Mouse (Mus musculus) embryonic facial prominence, embryonic 11.5 days (tissue): ENCODE data around the gene Cyp46a1. TPM values are rescaled to one million over a fixed set of nuclear protein-coding genes. Genes with fewer than 3 reads are reported as not detected.

Experiments used
- ATAC-seq: fragments of 200-750 bp; cut with Nextera tagmentation; replicated peaks from 2 replicates; pipeline ENCODE4 v1.8.0; 2017; ENCODE audit warnings: low read depth; ENCODE audit not compliant: insufficient number of reproducible peaks, low FRiP score, low TSS enrichment
- DNase-seq: peaks from one replicate; pipeline ENCODE4 v3.0.0-alpha.2; 2015; ENCODE audit warnings: low spot score
- H3K27ac ChIP-seq: fragments of 300-500 bp; sonication (generic); replicated peaks from 2 replicates; pipeline ENCODE4 v1.5.1; 2014; ENCODE audit warnings: mild to moderate bottlenecking, low read depth, low read length, control low read depth
- H3K27me3 ChIP-seq: fragments of 300-500 bp; sonication (generic); 2 replicates; pipeline ENCODE4 v1.6.1; 2014; ENCODE audit warnings: mild to moderate bottlenecking, low read length, moderate library complexity, mixed read lengths; ENCODE audit not compliant: control insufficient read depth, insufficient read depth
- H3K36me3 ChIP-seq: fragments of 300-500 bp; sonication (generic); replicated peaks from 2 replicates; pipeline ENCODE4 v1.6.1; 2014; ENCODE audit warnings: low read depth, mild to moderate bottlenecking, low read length, moderate library complexity, mixed read lengths; ENCODE audit not compliant: control insufficient read depth, insufficient read depth
- H3K4me1 ChIP-seq: fragments of 300-500 bp; sonication (generic); 2 replicates; pipeline ENCODE4 v1.6.1; 2014; ENCODE audit warnings: low read length, mixed read lengths; ENCODE audit not compliant: control insufficient read depth, insufficient read depth
- H3K4me2 ChIP-seq: fragments of 300-500 bp; sonication (generic); 2 replicates; pipeline ENCODE4 v1.6.1; 2014; ENCODE audit warnings: low read depth, mild to moderate bottlenecking, control low read depth, low read length, moderate library complexity
- H3K4me3 ChIP-seq: fragments of 300-500 bp; sonication (generic); 2 replicates; pipeline ENCODE4 v1.5.1; 2014; ENCODE audit warnings: low read depth, low read length, control low read depth
- H3K9ac ChIP-seq: fragments of 300-500 bp; sonication (generic); replicated peaks from 2 replicates; pipeline ENCODE4 v1.6.1; 2014; ENCODE audit warnings: mild to moderate bottlenecking, control low read depth, low read length
- H3K9me3 ChIP-seq: fragments of 300-500 bp; sonication (generic); replicated peaks from 2 replicates; pipeline ENCODE4 v1.6.1; 2016; ENCODE audit warnings: mild to moderate bottlenecking, low read length, inconsistent platforms, mixed read lengths; ENCODE audit not compliant: control insufficient read depth
- WGBS: fragments of 180-500 bp; shearing (Covaris S2); extraction: QIAGEN DNeasy Blood & Tissue Kit; methylation state at CpG from one replicate; pipeline ENCODE4 v1.1.7; 2014; 5-methylcytosine and 5-hydroxymethylcytosine counted together
- polyA plus RNA-seq: library from polyadenylated mRNA; unstranded; fragments of >200 nt; fragmentation: Nextera tagmentation; extraction: Ambion mirVana; gene quantifications from 2 replicates; pipeline ENCODE4 v1.2.1, GENCODE M21; 2014

Gene Cyp46a1
- polyA plus RNA-seq, 1 experiment from 2014 or later: 2.9 TPM

DNA sequence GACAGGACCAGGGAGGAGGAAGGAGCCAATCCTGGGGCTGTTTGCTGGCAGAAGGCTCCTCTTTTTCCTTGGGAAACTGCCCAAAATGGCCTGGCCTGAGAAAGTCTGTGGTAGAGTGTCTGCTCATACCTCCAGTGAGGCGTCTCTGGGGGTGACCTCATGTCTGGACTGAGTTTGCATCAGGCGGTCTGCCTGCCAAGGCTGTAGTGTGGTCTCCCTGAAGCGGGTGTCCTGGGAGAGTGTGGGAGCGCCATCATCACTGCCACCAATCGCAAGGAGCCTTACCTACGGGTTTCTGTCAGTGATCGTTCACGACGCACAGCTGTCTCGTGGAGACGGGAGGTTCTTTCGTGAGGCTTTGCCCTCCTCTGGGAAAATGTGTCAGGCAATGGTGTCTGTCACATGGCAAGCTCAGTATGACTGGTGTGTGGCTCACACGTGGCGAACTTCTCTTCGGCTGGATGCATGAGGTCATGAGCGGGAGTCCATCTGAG lies 25.8 kb upstream of the Cyp46a1 start:
- H3K27me3 ChIP-seq: peaks cover 16% of the 10 kb centered on the region
- no peaks in the 10 kb centered on the region for H3K9me3 ChIP-seq
- no peak for DNase-seq
- ATAC-seq: no peak
- no peak overlapping the region for H3K9ac ChIP-seq
- no peaks in the 10 kb centered on the region for H3K36me3 ChIP-seq
- no peak overlapping the region for H3K27ac ChIP-seq
- no peak overlapping the region for H3K4me2 ChIP-seq
- H3K4me3 ChIP-seq: no peak overlapping the region
- 86% methylated on average over 16 of the region's 16 CpGs for WGBS
- no peaks in the 10 kb centered on the region for H3K4me1 ChIP-seq

- WGBS: 49% methylated on average over 8 of the region's 8 CpGs
- Histone ChIP-seq H3K9me3 (no peaks in the 10 kb centered on the region), H3K4me3 (no peak overlapping the region), H3K27me3 (peaks cover 16% of the 10 kb centered on the region), H3K27ac (no peak overlapping the region), H3K36me3 (no peaks in the 10 kb centered on the region), H3K4me1 (no peaks in the 10 kb centered on the region), H3K4me2 (no peak overlapping the region), H3K9ac (no peak overlapping the region)
- DNase-seq (no peak), ATAC-seq (no peak)
Measured at GRCm38 (mm10) chr12:108309116-108309794, 24.9 kb upstream of the Cyp46a1 start.

GRCm38 (mm10) chr12:108310041-108310440 lies 24.1 kb upstream of the Cyp46a1 start:
- WGBS: 83% methylated on average over 4 of the region's 4 CpGs
- Histone ChIP-seq H3K4me3 (no peak overlapping the region), H3K9ac (no peak overlapping the region), H3K36me3 (no peaks in the 10 kb centered on the region), H3K9me3 (no peaks in the 10 kb centered on the region), H3K27ac (no peak overlapping the region), H3K4me2 (no peak overlapping the region), H3K4me1 (no peaks in the 10 kb centered on the region), H3K27me3 (peaks cover 16% of the 10 kb centered on the region)
- ATAC-seq (no peak), DNase-seq (no peak)

GRCm38 (mm10) chr12:108310456-108311027 lies 23.6 kb upstream of the Cyp46a1 start:
- H3K4me3 ChIP-seq: no peak overlapping the region
- DNase-seq: no peak
- no peak overlapping the region for H3K9ac ChIP-seq
- 80% methylated on average over 7 of the region's 7 CpGs for WGBS
- H3K9me3 ChIP-seq: no peaks in the 10 kb centered on the region
- no peak overlapping the region for H3K4me2 ChIP-seq
- no peaks in the 10 kb centered on the region for H3K4me1 ChIP-seq
- no peaks in the 10 kb centered on the region for H3K36me3 ChIP-seq
- ATAC-seq: no peak
- peaks cover 13% of the 10 kb centered on the region for H3K27me3 ChIP-seq
- no peak overlapping the region for H3K27ac ChIP-seq

- peaks cover 16% of the 10 kb centered on the region for H3K27me3 ChIP-seq
- no peaks in the 10 kb centered on the region for H3K4me1 ChIP-seq
- WGBS: 88% methylated on average over 27 of the region's 27 CpGs
- no peak overlapping the region for H3K4me3 ChIP-seq
- no peaks in the 10 kb centered on the region for H3K9me3 ChIP-seq
- no peak overlapping the region for H3K27ac ChIP-seq
- ATAC-seq: no peak
- H3K4me2 ChIP-seq: no peak overlapping the region
- no peak for DNase-seq
- H3K36me3 ChIP-seq: no peaks in the 10 kb centered on the region
- no peak overlapping the region for H3K9ac ChIP-seq
Measured at GRCm38 (mm10) chr12:108311741-108312290, 22.4 kb upstream of the Cyp46a1 start.

DNA sequence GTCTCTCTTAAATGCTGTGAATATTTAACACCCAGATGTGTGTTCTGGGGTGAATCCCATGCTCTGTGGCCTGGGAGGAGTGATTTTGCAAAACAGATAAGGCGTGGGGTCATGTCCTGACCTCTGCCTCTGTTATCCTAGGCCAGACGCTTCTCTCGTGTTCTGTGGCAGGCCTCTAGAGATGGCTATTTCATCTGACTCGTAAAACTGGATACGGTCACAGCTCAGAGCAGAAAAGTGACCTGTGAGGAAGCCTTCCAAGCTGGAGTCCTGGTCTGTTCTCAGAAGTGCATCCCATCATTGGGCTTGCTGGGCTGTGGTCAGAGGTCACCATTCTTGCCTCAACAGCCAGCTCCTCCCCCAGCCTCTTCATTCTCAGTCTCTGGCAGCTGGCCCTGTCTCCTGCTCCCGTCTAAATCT lies 21.7 kb upstream of the Cyp46a1 start:
- ATAC-seq (no peak), DNase-seq (no peak)
- no peaks in the 10 kb centered on the region for H3K36me3 ChIP-seq
- no peaks in the 10 kb centered on the region for H3K4me1 ChIP-seq
- no peak overlapping the region for H3K27ac ChIP-seq
- no peak overlapping the region for H3K4me3 ChIP-seq
- H3K27me3 ChIP-seq: peaks cover 19% of the 10 kb centered on the region
- 32% methylated on average over 6 of the region's 6 CpGs for WGBS
- no peaks in the 10 kb centered on the region for H3K9me3 ChIP-seq
- H3K9ac ChIP-seq: no peak overlapping the region
- H3K4me2 ChIP-seq: no peak overlapping the region

DNA sequence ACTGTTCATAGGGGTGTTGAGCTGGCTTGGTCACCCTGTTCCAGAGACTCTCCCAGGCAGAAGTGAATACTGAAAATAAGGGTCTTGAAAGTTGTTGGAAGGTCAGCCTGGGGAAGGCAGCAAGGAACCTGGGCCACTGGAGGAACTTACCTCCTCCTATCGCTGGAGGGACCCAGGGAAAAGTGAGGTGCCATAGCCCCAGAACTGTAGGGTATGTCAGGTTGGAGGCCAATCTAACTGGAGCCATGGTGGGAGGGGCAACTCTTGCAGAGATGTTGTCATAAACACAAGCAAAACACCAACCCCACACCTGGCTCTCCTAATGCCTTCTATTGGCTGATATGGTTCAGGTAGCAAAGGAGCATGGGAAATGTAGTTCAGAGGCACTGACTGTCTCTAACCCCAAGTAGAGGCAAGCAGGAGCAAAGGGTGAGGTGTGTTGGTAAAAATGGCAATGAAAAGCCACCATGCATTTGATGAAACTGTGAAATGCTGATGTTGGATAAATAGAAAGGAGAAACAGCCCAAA lies 20.9 kb upstream of the Cyp46a1 start:
- H3K27ac ChIP-seq: no peak overlapping the region
- H3K27me3 ChIP-seq: peaks cover 26% of the 10 kb centered on the region
- no peaks in the 10 kb centered on the region for H3K9me3 ChIP-seq
- H3K9ac ChIP-seq: no peak overlapping the region
- DNase-seq: no peak
- H3K4me2 ChIP-seq: no peak overlapping the region
- peaks cover 2% of the 10 kb centered on the region for H3K4me1 ChIP-seq
- H3K36me3 ChIP-seq: no peaks in the 10 kb centered on the region
- no peak for ATAC-seq
- WGBS: 83% methylated on average over 1 of the region's 1 CpGs
- H3K4me3 ChIP-seq: no peak overlapping the region

DNA sequence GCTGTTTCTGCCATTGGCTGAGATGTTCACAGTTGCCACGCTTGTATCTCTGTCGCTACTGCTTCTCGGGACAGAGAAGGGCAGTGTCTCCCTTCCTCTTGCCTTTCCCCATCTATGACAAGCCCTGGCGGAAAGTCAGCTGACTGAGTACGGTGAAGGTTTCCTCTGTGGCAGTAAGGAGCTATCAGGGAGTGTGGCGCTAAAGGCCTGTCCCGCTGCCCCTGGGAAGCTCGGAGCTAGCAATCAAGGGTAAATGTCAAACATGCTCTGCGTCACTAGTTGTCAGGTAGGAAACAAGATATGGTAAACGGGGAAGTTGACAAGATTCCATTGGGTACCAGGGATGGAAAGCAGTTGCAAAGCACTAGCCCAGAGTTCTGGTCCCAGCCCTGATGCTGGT lies 18.4 kb upstream of the Cyp46a1 start:
- no peak overlapping the region for H3K4me3 ChIP-seq
- H3K9ac ChIP-seq: no peak overlapping the region
- peaks cover 50% of the 10 kb centered on the region for H3K27me3 ChIP-seq
- no peaks in the 10 kb centered on the region for H3K9me3 ChIP-seq
- H3K4me1 ChIP-seq: peaks cover 6% of the 10 kb centered on the region
- H3K27ac ChIP-seq: no peak overlapping the region
- H3K36me3 ChIP-seq: no peaks in the 10 kb centered on the region
- 36% methylated on average over 10 of the region's 10 CpGs for WGBS
- ATAC-seq (no peak), DNase-seq (no peak)
- no peak overlapping the region for H3K4me2 ChIP-seq
